ENCODE assay signal across 21 mouse cellular contexts in the genomic region with DNA sequence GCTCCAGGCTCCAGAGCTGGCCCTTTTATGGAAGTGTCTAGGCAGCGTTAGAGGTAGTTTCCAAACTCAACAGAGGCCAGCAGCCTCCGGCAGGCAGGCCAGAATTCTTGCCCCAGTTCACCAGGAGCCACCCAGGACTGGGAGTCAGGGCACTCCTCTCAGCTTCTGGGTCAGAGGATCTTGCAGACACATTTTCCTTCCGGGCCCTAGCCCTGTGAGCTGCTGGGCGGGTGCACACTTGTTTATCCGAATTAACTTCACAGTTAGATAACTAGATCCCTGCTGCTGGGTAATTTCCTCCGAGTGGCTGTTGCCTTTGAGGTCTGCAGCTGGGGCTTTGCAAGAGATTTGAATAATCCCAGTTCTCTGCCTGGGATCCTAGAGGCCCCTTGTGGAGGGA.
A peak's percentile ranks its signal among the peaks of the same experiment; 100 is the strongest.
DNase-seq lines count a peak whose midpoint lies in the region; ATAC-seq and TF ChIP-seq lines count a peak whose summit lies in the region.
"Had no signal": no experiment of that assay in that cellular context is flagged by ENCODE, and none has a peak within 500 bp of the region (broad histone marks: within the 10 kb centered on the region; RNA-seq: fewer than 3 reads in every experiment).

No protein-coding gene starts in this region.

- peaks cover 22% of the 10 kb centered on the region for H3K4me1 ChIP-seq in forebrain, embryonic 12.5 days
- no peaks in the 10 kb centered on the region for H3K4me1 ChIP-seq in forebrain, postnatal 0 days (ENCODE audit: insufficient read depth)
- H3K4me1 ChIP-seq in heart, embryonic 12.5 days (replicated peaks): peaks cover 18% of the 10 kb centered on the region
- H3K4me1 ChIP-seq: neural tube, embryonic 13.5 days had no signal

- WGBS in forebrain, embryonic 12.5 days: 32% methylated on average over 6 of the region's 6 CpGs
- 33% methylated on average over 6 of the region's 6 CpGs for WGBS in forebrain, postnatal 0 days
- 32% methylated on average over 6 of the region's 6 CpGs for WGBS in heart, embryonic 12.5 days

- no peak for ATAC-seq in forebrain, embryonic 12.5 days (ENCODE audit: low FRiP score)
- ATAC-seq in forebrain, postnatal 0 days: no peak
- ATAC-seq in heart, embryonic 12.5 days (ENCODE audit: insufficient number of reproducible peaks, low FRiP score): no peak
- ATAC-seq: hindbrain, embryonic 16.5 days; intestine, postnatal 0 days; liver, embryonic 12.5 days had no signal

- DNase-seq in forebrain, postnatal 0 days: no peak
- DNase-seq in heart, adult 8-10 months (ENCODE audit: low spot score): peak; percentile 28
- DNase-seq in brain, embryonic 14.5 days (ENCODE audit: low read depth): peak; percentile 37
- peak; percentile 46 for DNase-seq in retina, postnatal 7 days (ENCODE audit: low read depth, low spot score)
- DNase-seq in right cerebral cortex, postnatal 14 days: no peak
- DNase-seq in cerebellum, adult 18-20 months: no peak
- DNase-seq: adrenal gland, adult 2 months; cerebellum, adult 11 months; cerebellum, postnatal 36 days; kidney, postnatal 10 days; thymus, postnatal 25 days had no signal

- H3K4me2 ChIP-seq in forebrain, embryonic 12.5 days: no peak overlapping the region
- no peak overlapping the region for H3K4me2 ChIP-seq in forebrain, postnatal 0 days (ENCODE audit: low read depth)
- no peak overlapping the region for H3K4me2 ChIP-seq in heart, embryonic 12.5 days
- H3K4me2 ChIP-seq: liver, embryonic 12.5 days; lung, embryonic 15.5 days; neural tube, embryonic 13.5 days had no signal

- no peak overlapping the region for H3K9ac ChIP-seq in forebrain, embryonic 12.5 days
- no peak overlapping the region for H3K9ac ChIP-seq in forebrain, postnatal 0 days
- no peak overlapping the region for H3K9ac ChIP-seq in heart, embryonic 12.5 days
- H3K9ac ChIP-seq: liver, embryonic 12.5 days; lung, embryonic 15.5 days; neural tube, embryonic 13.5 days had no signal

- TF ChIP-seq CTCF in forebrain, postnatal 0 days (IDR thresholded peaks at IDR 0.05; ENCODE audit: low read depth): no peak
- TF ChIP-seq CTCF in brain, embryonic 14.5 days (IDR thresholded peaks at IDR 0.05; ENCODE audit: borderline replicate concordance, extremely low read depth, insufficient read depth, insufficient read length): no peak

- H3K27ac ChIP-seq in forebrain, embryonic 12.5 days: 0 out of 2 replicates have a peak overlapping the region, but pooled peaks have one; percentile 19
- no peak overlapping the region for H3K27ac ChIP-seq in forebrain, postnatal 0 days (ENCODE audit: low read depth, low read length)
- H3K27ac ChIP-seq in heart, embryonic 12.5 days (ENCODE audit: poor library complexity, severe bottlenecking): no peak overlapping the region
- H3K27ac ChIP-seq: left cerebral cortex, adult 2 months; liver, embryonic 12.5 days; lung, embryonic 15.5 days; macrophage; neural tube, embryonic 13.5 days had no signal

- H3K27me3 ChIP-seq in forebrain, embryonic 12.5 days: no peaks in the 10 kb centered on the region
- no peaks in the 10 kb centered on the region for H3K27me3 ChIP-seq in forebrain, postnatal 0 days (ENCODE audit: insufficient read depth, low read length)
- H3K27me3 ChIP-seq in heart, embryonic 12.5 days (replicated peaks): peaks cover 39% of the 10 kb centered on the region
- H3K27me3 ChIP-seq: liver, embryonic 12.5 days; lung, embryonic 15.5 days; neural tube, embryonic 13.5 days had no signal

- H3K9me3 ChIP-seq in forebrain, embryonic 12.5 days: no peaks in the 10 kb centered on the region
- H3K9me3 ChIP-seq in forebrain, postnatal 0 days (ENCODE audit: low read length): no peaks in the 10 kb centered on the region
- no peaks in the 10 kb centered on the region for H3K9me3 ChIP-seq in heart, embryonic 12.5 days (replicated peaks)
- H3K9me3 ChIP-seq: liver, embryonic 12.5 days; lung, embryonic 15.5 days; neural tube, embryonic 13.5 days had no signal

- TF ChIP-seq POLR2A in brain, embryonic 14.5 days (IDR thresholded peaks at IDR 0.05; ENCODE audit: borderline replicate concordance, extremely low read depth, insufficient read depth, insufficient read length, poor library complexity, severe bottlenecking): no peak

- peaks cover 76% of the 10 kb centered on the region for H3K36me3 ChIP-seq in forebrain, embryonic 12.5 days (replicated peaks)
- H3K36me3 ChIP-seq in forebrain, postnatal 0 days (ENCODE audit: insufficient read depth): peaks cover 70% of the 10 kb centered on the region
- peaks cover 48% of the 10 kb centered on the region for H3K36me3 ChIP-seq in heart, embryonic 12.5 days

- H3K4me3 ChIP-seq in forebrain, embryonic 12.5 days (replicated peaks): no peak overlapping the region
- no peak overlapping the region for H3K4me3 ChIP-seq in forebrain, postnatal 0 days (ENCODE audit: low read depth, low read length)
- H3K4me3 ChIP-seq in heart, embryonic 12.5 days: no peak overlapping the region
- H3K4me3 ChIP-seq: erythroblast, embryonic 14.5 days; left cerebral cortex, adult 2 months; liver, embryonic 12.5 days; lung, embryonic 15.5 days; neural tube, embryonic 13.5 days had no signal

Comparison
In these comparisons a context has a peak if more than half of its experiments do, and no peak if none do; other contexts are left out.
1. DNase-seq: peak in heart, adult 8-10 months (single experiment), brain, embryonic 14.5 days (single experiment) and retina, postnatal 7 days (single experiment); none in forebrain, postnatal 0 days (single experiment), right cerebral cortex, postnatal 14 days (single experiment) and cerebellum, adult 18-20 months (0 of 2).